19 mouse cellular contexts compared by ENCODE assay signal in the genomic region with DNA sequence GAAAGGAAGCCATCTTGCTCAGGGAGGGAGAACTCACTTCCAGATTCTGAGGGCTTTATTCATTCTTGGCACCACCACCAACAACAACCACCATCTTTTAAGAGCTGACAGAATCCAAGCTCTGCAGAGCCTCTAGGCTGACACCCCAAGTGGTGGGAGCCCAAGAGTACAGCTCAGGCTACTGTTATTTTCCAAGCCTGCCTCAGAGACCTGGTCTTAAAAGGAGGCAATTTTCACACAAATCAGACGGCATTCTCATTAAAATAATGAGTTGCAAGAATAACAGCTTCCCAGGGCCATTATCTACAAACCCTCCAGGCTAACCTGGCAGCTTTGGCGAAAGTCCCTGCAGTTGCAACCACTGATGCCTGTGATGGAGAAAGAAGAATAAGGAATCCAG.
"Had no signal": no experiment of that assay in that cellular context is flagged by ENCODE, and none has a peak within 500 bp of the region (broad histone marks: within the 10 kb centered on the region; RNA-seq: fewer than 3 reads in every experiment).

No protein-coding gene starts in this region.

- H3K4me2 ChIP-seq: liver, embryonic 12.5 days; liver, embryonic 15.5 days; lung, embryonic 15.5 days; midbrain, embryonic 12.5 days; midbrain, embryonic 15.5 days; neural tube, embryonic 13.5 days had no signal

- H3K4me1 ChIP-seq: liver, embryonic 12.5 days; liver, embryonic 15.5 days; lung, embryonic 15.5 days; midbrain, embryonic 12.5 days; midbrain, embryonic 15.5 days; neural tube, embryonic 13.5 days had no signal

- H3K9ac ChIP-seq: liver, embryonic 12.5 days; liver, embryonic 15.5 days; lung, embryonic 15.5 days; midbrain, embryonic 12.5 days; midbrain, embryonic 15.5 days; neural tube, embryonic 13.5 days had no signal

- H3K27me3 ChIP-seq: liver, embryonic 12.5 days; liver, embryonic 15.5 days; lung, embryonic 15.5 days; midbrain, embryonic 12.5 days; midbrain, embryonic 15.5 days; neural tube, embryonic 13.5 days had no signal

- H3K4me3 ChIP-seq: layer of hippocampus, adult 2 months; left cerebral cortex, adult 2 months; liver, embryonic 12.5 days; liver, embryonic 15.5 days; lung, embryonic 15.5 days; midbrain, embryonic 12.5 days; midbrain, embryonic 15.5 days; neural tube, embryonic 13.5 days had no signal

- H3K27ac ChIP-seq: kidney, postnatal 0 days; layer of hippocampus, adult 2 months; left cerebral cortex, adult 2 months; liver, embryonic 12.5 days; liver, embryonic 15.5 days; lung, embryonic 15.5 days; macrophage; midbrain, embryonic 12.5 days; midbrain, embryonic 15.5 days; neural tube, embryonic 13.5 days had no signal

- DNase-seq: kidney, adult 2 months; kidney, postnatal 25 days; layer of hippocampus, adult 9-11 months; layer of hippocampus, postnatal 36 days; liver; lung, adult 18-20 months; lung, postnatal 10 days; thymus, adult 18-20 months; thymus, postnatal 36 days had no signal

- H3K36me3 ChIP-seq: liver, embryonic 12.5 days; liver, embryonic 15.5 days; lung, embryonic 15.5 days; midbrain, embryonic 12.5 days; midbrain, embryonic 15.5 days; neural tube, embryonic 13.5 days had no signal

- ATAC-seq: liver, embryonic 12.5 days; midbrain, embryonic 15.5 days had no signal

- H3K9me3 ChIP-seq: liver, embryonic 12.5 days; liver, embryonic 15.5 days; lung, embryonic 15.5 days; midbrain, embryonic 12.5 days; midbrain, embryonic 15.5 days; neural tube, embryonic 13.5 days had no signal
